Mouse (Mus musculus): ENCODE measurements at regions not wholly inside any gene's neighbourhood (a gene's known extent, or its start where the extent isn't known, plus 50 kb on each side); places are given as distances from the start of the nearest gene placed in this dataset.

GRCm38 (mm10) chr16:31508981-31509380, 86.9 kb downstream of the Bdh1 start:
- no peak for TF ChIP-seq GATA1 (IDR thresholded peaks at IDR 0.05; ENCODE audit: low read length)

- no peak for TF ChIP-seq GATA1 (IDR thresholded peaks at IDR 0.05; ENCODE audit: low read length)
These were observed 88.0 kb downstream of the Bdh1 start for GRCm38 (mm10) chr16:31510097-31510496.

- TF ChIP-seq GATA1 (IDR thresholded peaks at IDR 0.05; ENCODE audit: low read length) = no peak
These were observed 96.7 kb downstream of the Bdh1 start for GRCm38 (mm10) chr16:31518816-31519215.

GRCm38 (mm10) chr16:31520081-31520480, 98.0 kb downstream of the Bdh1 start:
- TF ChIP-seq GATA1 (IDR thresholded peaks at IDR 0.05; ENCODE audit: low read length) = no peak

GRCm38 (mm10) chr16:31521786-31522185, 99.7 kb downstream of the Bdh1 start:
- no peak for TF ChIP-seq GATA1 (IDR thresholded peaks at IDR 0.05; ENCODE audit: low read length)

- TF ChIP-seq GATA1 (IDR thresholded peaks at IDR 0.05; ENCODE audit: low read length) = no peak
These were observed 104.7 kb downstream of the Bdh1 start for GRCm38 (mm10) chr16:31526711-31527344.

- no peak for TF ChIP-seq GATA1 (IDR thresholded peaks at IDR 0.05; ENCODE audit: low read length)
These were observed 106.7 kb downstream of the Bdh1 start for GRCm38 (mm10) chr16:31528596-31529283.

GRCm38 (mm10) chr16:31529284-31529958, 107.3 kb downstream of the Bdh1 start:
- TF ChIP-seq GATA1 (IDR thresholded peaks at IDR 0.05; ENCODE audit: low read length) = no peak

GRCm38 (mm10) chr16:31530090-31530489, 108.0 kb downstream of the Bdh1 start:
- no peak for TF ChIP-seq GATA1 (IDR thresholded peaks at IDR 0.05; ENCODE audit: low read length)

- peak; percentile 19 for TF ChIP-seq GATA1 (IDR thresholded peaks at IDR 0.05; ENCODE audit: low read length)
These were observed 111.2 kb downstream of the Bdh1 start for GRCm38 (mm10) chr16:31533196-31533777.

GRCm38 (mm10) chr16:31534923-31535523, 112.9 kb downstream of the Bdh1 start:
- TF ChIP-seq GATA1 (IDR thresholded peaks at IDR 0.05; ENCODE audit: low read length) = no peak

GRCm38 (mm10) chr16:31536328-31536727, 114.2 kb downstream of the Bdh1 start:
- TF ChIP-seq GATA1 (IDR thresholded peaks at IDR 0.05; ENCODE audit: low read length) = no peak

GRCm38 (mm10) chr16:31538606-31539005, 116.5 kb downstream of the Bdh1 start:
- no peak for TF ChIP-seq GATA1 (IDR thresholded peaks at IDR 0.05; ENCODE audit: low read length)

- TF ChIP-seq GATA1 (IDR thresholded peaks at IDR 0.05; ENCODE audit: low read length) = no peak
These were observed 119.6 kb upstream of the Dlg1 start for GRCm38 (mm10) chr16:31543499-31544170.

Measured in G1E-ER4 (cell line).